Mouse (Mus musculus): ENCODE measurements around the gene Mettl22. TPM values are rescaled to one million over a fixed set of nuclear protein-coding genes. Genes with fewer than 3 reads are reported as not detected.

Mettl22 gene
- polyA plus RNA-seq, 1 experiment = 28.3 TPM

- DNase-seq = no peak
- Histone ChIP-seq H3K36me3 (ENCODE audit: control insufficient read depth, insufficient read depth, low read length) (no peaks in the 10 kb centered on the region), H3K27me3 (ENCODE audit: control insufficient read depth, insufficient read depth, low read length) (no peaks in the 10 kb centered on the region), H3K4me3 (ENCODE audit: control insufficient read depth, insufficient read depth, low read length) (no peak overlapping the region), H3K4me1 (replicated peaks; ENCODE audit: control insufficient read depth, insufficient read depth, low read length) (peaks cover 3% of the 10 kb centered on the region; the same call in 1 of the 2 replicates), H3K27ac (ENCODE audit: control insufficient read depth, insufficient read depth, low read length) (no peak overlapping the region)
- WGBS = 95% methylated on average over 6 of the region's 6 CpGs
- TF ChIP-seq CTCF (IDR thresholded peaks at IDR 0.05; ENCODE audit: borderline replicate concordance, control insufficient read depth, extremely low read depth, insufficient read depth, low read length, poor library complexity) (no peak), POLR2A (IDR thresholded peaks at IDR 0.05; ENCODE audit: control insufficient read depth, extremely low read depth, insufficient read depth, low read length, poor library complexity) (no peak)
These were observed 64.8 kb downstream of the Mettl22 start for GRCm38 (mm10) chr16:8535411-8535810.

- 76% methylated on average over 9 of the region's 9 CpGs for WGBS
- H3K27ac ChIP-seq (ENCODE audit: control insufficient read depth, insufficient read depth, low read length) = no peak overlapping the region
- no peaks in the 10 kb centered on the region for H3K4me1 ChIP-seq (replicated peaks; ENCODE audit: control insufficient read depth, insufficient read depth, low read length)
- H3K36me3 ChIP-seq (ENCODE audit: control insufficient read depth, insufficient read depth, low read length) = no peaks in the 10 kb centered on the region
- DNase-seq = no peak
- TF ChIP-seq POLR2A (IDR thresholded peaks at IDR 0.05; ENCODE audit: control insufficient read depth, extremely low read depth, insufficient read depth, low read length, poor library complexity) (no peak), CTCF (IDR thresholded peaks at IDR 0.05; ENCODE audit: borderline replicate concordance, control insufficient read depth, extremely low read depth, insufficient read depth, low read length, poor library complexity) (no peak)
- H3K4me3 ChIP-seq (ENCODE audit: control insufficient read depth, insufficient read depth, low read length) = no peak overlapping the region
- H3K27me3 ChIP-seq (ENCODE audit: control insufficient read depth, insufficient read depth, low read length) = no peaks in the 10 kb centered on the region
These were observed 68.7 kb downstream of the Mettl22 start for GRCm38 (mm10) chr16:8539150-8539865.

Other genes starting within 250 kb of the Mettl22 start
- gene Tmem114, start 45.7 kb upstream of the Mettl22 start, polyA plus RNA-seq (2012; rRNA removed) = 0.09 TPM in 1 of 2 replicates, not detected in the other
- gene Abat, start 42.6 kb downstream of the Mettl22 start, polyA plus RNA-seq (2012; rRNA removed) = 7.3 and 9.5 TPM in 2 replicates
- gene Pmm2, start 166.9 kb downstream of the Mettl22 start, polyA plus RNA-seq (2012; rRNA removed) = 110 and 116 TPM in 2 replicates
- 18.5 and 20.8 TPM in 2 replicates for gene Tmem186, start 166.9 kb downstream of the Mettl22 start, polyA plus RNA-seq (2012; rRNA removed)
- 42.0 and 47.4 TPM in 2 replicates for gene Carhsp1, start 201.4 kb downstream of the Mettl22 start, polyA plus RNA-seq (2012; rRNA removed)
- gene Gm5767, start 210.0 kb downstream of the Mettl22 start, polyA plus RNA-seq (2012; rRNA removed) = 1.1 TPM in 1 of 2 replicates, not detected in the other